Mouse (Mus musculus) heart, embryonic 11.5 days (tissue): ENCODE results near the gene Ldb3. TPM values are rescaled to one million over a fixed set of nuclear protein-coding genes. Genes with fewer than 3 reads are reported as not detected.

ENCODE experiments used
- ATAC-seq: fragments of 200-750 bp; cut with Nextera tagmentation; replicated peaks from 2 replicates; pipeline ENCODE4 v1.8.0; 2017; ENCODE audit warnings: moderate library complexity; ENCODE audit not compliant: insufficient number of reproducible peaks, low FRiP score, low TSS enrichment
- H3K27ac ChIP-seq: fragments of 300-500 bp; sonication (generic); 2 replicates; pipeline ENCODE4 v1.5.1; 2014; ENCODE audit warnings: mild to moderate bottlenecking, low read depth, low read length
- H3K27me3 ChIP-seq: fragments of 300-500 bp; sonication (generic); 2 replicates; pipeline ENCODE4 v1.6.1; 2014; ENCODE audit warnings: mild to moderate bottlenecking, low read length, mixed read lengths; ENCODE audit not compliant: control insufficient read depth, insufficient read depth
- H3K36me3 ChIP-seq: fragments of 300-500 bp; sonication (generic); 2 replicates; pipeline ENCODE4 v1.6.1; 2014; ENCODE audit warnings: mild to moderate bottlenecking, low read length, moderate library complexity, mixed read lengths; ENCODE audit not compliant: control insufficient read depth, insufficient read depth
- H3K4me1 ChIP-seq: fragments of 300-500 bp; sonication (generic); 2 replicates; pipeline ENCODE4 v1.6.1; 2014; ENCODE audit warnings: low read length; ENCODE audit not compliant: control insufficient read depth, insufficient read depth
- H3K4me2 ChIP-seq: fragments of 300-500 bp; sonication (generic); 2 replicates; pipeline ENCODE4 v1.6.1; 2014; ENCODE audit warnings: mild to moderate bottlenecking, moderate library complexity
- H3K4me3 ChIP-seq: fragments of 300-500 bp; sonication (generic); 2 replicates; pipeline ENCODE4 v1.5.1; 2014; ENCODE audit warnings: low read depth, low read length
- H3K9ac ChIP-seq: fragments of 300-500 bp; sonication (generic); 2 replicates; pipeline ENCODE4 v1.6.1; 2014; ENCODE audit warnings: mild to moderate bottlenecking, low read depth, low read length, moderate library complexity
- H3K9me3 ChIP-seq: fragments of 300-500 bp; sonication (generic); replicated peaks from 2 replicates; pipeline ENCODE4 v1.6.1; 2016; ENCODE audit warnings: low read length; ENCODE audit not compliant: control insufficient read depth
- WGBS: fragments of 180-500 bp; shearing (Covaris S2); extraction: QIAGEN DNeasy Blood & Tissue Kit; methylation state at CpG from one replicate; pipeline ENCODE4 v1.1.7; 2014; ENCODE audit not compliant: insufficient replicate concordance; 5-methylcytosine and 5-hydroxymethylcytosine counted together
- polyA plus RNA-seq: library from polyadenylated mRNA; unstranded; fragments of >200 nt; fragmentation: Nextera tagmentation; extraction: Ambion mirVana; gene quantifications from 2 replicates; pipeline ENCODE4 v1.2.1, GENCODE M21; 2014

Gene Ldb3
- polyA plus RNA-seq, 1 experiment from 2014 or later = 221 TPM

DNA sequence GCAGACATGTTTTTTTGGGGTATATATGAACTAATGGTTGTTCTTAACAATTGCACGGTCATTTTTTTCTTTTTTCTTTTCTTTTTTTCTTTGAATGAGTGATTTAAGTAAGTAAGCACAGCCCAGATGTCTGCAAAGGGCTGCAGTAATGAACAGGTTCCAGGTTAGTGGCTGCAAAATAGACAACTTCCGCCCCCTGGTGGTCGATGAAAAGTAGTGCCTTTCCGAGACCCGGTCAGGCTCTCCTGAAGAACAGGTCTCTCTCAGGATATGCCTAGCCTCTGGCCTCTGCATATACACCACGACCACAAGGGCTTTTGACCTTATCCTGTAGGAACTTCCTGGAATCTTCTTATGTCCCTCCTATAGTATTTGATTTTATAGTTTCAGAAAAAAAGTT is 18.2 kb downstream of the Ldb3 start:
- Histone ChIP-seq H3K9ac (0 out of 2 replicates have a peak overlapping the region, but pooled peaks have one; percentile 56), H3K36me3 (peaks cover 7% of the 10 kb centered on the region), H3K4me2 (peak overlapping the region; percentile 54), H3K9me3 (no peaks in the 10 kb centered on the region), H3K4me3 (no peak overlapping the region), H3K4me1 (peaks cover 68% of the 10 kb centered on the region), H3K27ac (peak overlapping the region; percentile 54; the same call in 1 of the 2 replicates), H3K27me3 (no peaks in the 10 kb centered on the region)
- ATAC-seq = peak; percentile 25; the same call in 1 of the 2 replicates
- 2% methylated on average over 6 of the region's 6 CpGs for WGBS

- Histone ChIP-seq H3K27ac (peak overlapping the region; percentile 54), H3K4me2 (peak overlapping the region; percentile 54), H3K4me1 (peaks cover 74% of the 10 kb centered on the region), H3K9ac (peak overlapping the region; percentile 56), H3K27me3 (no peaks in the 10 kb centered on the region), H3K9me3 (no peaks in the 10 kb centered on the region), H3K36me3 (peaks cover 2% of the 10 kb centered on the region), H3K4me3 (peak overlapping the region; percentile 18; the same call in 1 of the 2 replicates)
- no peak for ATAC-seq
- WGBS = 19% methylated on average over 27 of the region's 27 CpGs
Measured at GRCm38 (mm10) chr14:34569534-34570194, 18.8 kb downstream of the Ldb3 start.

GRCm38 (mm10) chr14:34568626-34569025 is 19.9 kb downstream of the Ldb3 start:
- Histone ChIP-seq H3K27me3 (no peaks in the 10 kb centered on the region), H3K27ac (peak overlapping the region; percentile 32), H3K9ac (0 out of 2 replicates have a peak overlapping the region, but pooled peaks have one; percentile 56), H3K4me2 (no peak overlapping the region), H3K9me3 (no peaks in the 10 kb centered on the region), H3K36me3 (peaks cover 2% of the 10 kb centered on the region; the same call in 1 of the 2 replicates), H3K4me1 (peaks cover 70% of the 10 kb centered on the region), H3K4me3 (no peak overlapping the region)
- no peak for ATAC-seq
- WGBS = 59% methylated on average over 4 of the region's 4 CpGs

- no peak overlapping the region for H3K27ac ChIP-seq
- H3K4me1 ChIP-seq = peaks cover 66% of the 10 kb centered on the region
- no peak overlapping the region for H3K4me2 ChIP-seq
- no peak overlapping the region for H3K4me3 ChIP-seq
- no peak for ATAC-seq
- peaks cover 2% of the 10 kb centered on the region; the same call in 1 of the 2 replicates for H3K36me3 ChIP-seq
- no peaks in the 10 kb centered on the region for H3K9me3 ChIP-seq
- H3K9ac ChIP-seq = no peak overlapping the region
- H3K27me3 ChIP-seq = no peaks in the 10 kb centered on the region
- WGBS = 34% methylated on average over 5 of the region's 5 CpGs
Measured at GRCm38 (mm10) chr14:34567697-34568096, 20.8 kb downstream of the Ldb3 start.

DNA sequence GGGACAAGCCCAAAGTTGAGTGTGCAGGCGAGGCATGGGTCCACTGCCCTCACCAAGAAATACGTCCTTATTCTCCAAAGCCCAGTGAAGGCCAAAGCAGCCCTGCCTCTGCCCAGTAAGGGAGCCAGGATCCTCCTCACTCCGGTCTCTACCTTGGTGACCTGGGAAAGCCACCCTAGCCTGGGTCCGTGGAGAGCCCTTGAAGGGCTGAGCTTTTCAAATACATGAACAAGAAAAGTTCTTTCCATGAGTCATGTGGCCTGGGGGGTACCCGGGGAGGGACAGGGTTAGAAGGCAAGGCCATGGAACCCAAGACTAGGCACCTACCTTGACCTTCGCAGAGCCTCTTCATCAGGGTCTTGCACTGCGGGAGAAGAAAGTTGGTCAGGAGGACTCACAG is 22.0 kb downstream of the Ldb3 start:
- ATAC-seq = no peak
- H3K4me2 ChIP-seq = no peak overlapping the region
- H3K27me3 ChIP-seq = no peaks in the 10 kb centered on the region
- H3K9ac ChIP-seq = no peak overlapping the region
- WGBS = 84% methylated on average over 7 of the region's 7 CpGs
- peaks cover 68% of the 10 kb centered on the region for H3K4me1 ChIP-seq
- H3K4me3 ChIP-seq = no peak overlapping the region
- peaks cover 2% of the 10 kb centered on the region; the same call in 1 of the 2 replicates for H3K36me3 ChIP-seq
- peak overlapping the region; percentile 12; the same call in 1 of the 2 replicates for H3K27ac ChIP-seq
- H3K9me3 ChIP-seq = no peaks in the 10 kb centered on the region

- 65% methylated on average over 17 of the region's 17 CpGs for WGBS
- no peaks in the 10 kb centered on the region for H3K27me3 ChIP-seq
- H3K9ac ChIP-seq = 0 out of 2 replicates have a peak overlapping the region, but pooled peaks have one; percentile 39
- H3K4me2 ChIP-seq = no peak overlapping the region
- H3K9me3 ChIP-seq = no peaks in the 10 kb centered on the region
- H3K36me3 ChIP-seq = peaks cover 2% of the 10 kb centered on the region; the same call in 1 of the 2 replicates
- ATAC-seq = no peak
- no peak overlapping the region for H3K4me3 ChIP-seq
- peaks cover 64% of the 10 kb centered on the region for H3K4me1 ChIP-seq
- H3K27ac ChIP-seq = 0 out of 2 replicates have a peak overlapping the region, but pooled peaks have one; percentile 41
Measured at GRCm38 (mm10) chr14:34565711-34566110, 22.8 kb downstream of the Ldb3 start.

GRCm38 (mm10) chr14:34564646-34565045 is 23.8 kb downstream of the Ldb3 start:
- WGBS = 45% methylated on average over 5 of the region's 5 CpGs
- Histone ChIP-seq H3K27ac (no peak overlapping the region), H3K9ac (no peak overlapping the region), H3K4me3 (no peak overlapping the region), H3K9me3 (no peaks in the 10 kb centered on the region), H3K4me2 (no peak overlapping the region), H3K36me3 (peaks cover 8% of the 10 kb centered on the region; the same call in 1 of the 2 replicates), H3K4me1 (peaks cover 61% of the 10 kb centered on the region), H3K27me3 (no peaks in the 10 kb centered on the region)
- no peak for ATAC-seq

DNA sequence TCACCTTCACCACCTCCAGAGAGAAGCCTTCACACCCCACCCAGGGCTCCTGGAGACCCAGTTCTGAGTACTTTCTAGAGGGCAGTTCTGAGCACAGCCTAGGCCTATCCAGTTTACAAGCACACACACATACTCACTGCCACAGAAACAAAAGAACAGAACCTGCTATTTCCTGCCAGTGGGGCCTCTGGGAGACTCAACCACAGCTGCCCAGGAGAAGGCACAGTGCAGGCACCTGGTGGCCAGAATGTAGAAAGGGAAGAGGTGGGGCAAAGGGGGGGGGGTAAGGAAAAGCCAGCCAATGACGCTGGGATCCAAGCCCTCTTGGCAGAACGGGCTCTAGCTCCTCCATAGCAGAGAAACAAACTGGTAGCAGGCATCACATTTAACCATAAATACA is 26.1 kb downstream of the Ldb3 start:
- peak overlapping the region; percentile 35; the same call in 1 of the 2 replicates for H3K27ac ChIP-seq
- no peaks in the 10 kb centered on the region for H3K9me3 ChIP-seq
- no peak overlapping the region for H3K4me2 ChIP-seq
- 16% methylated on average over 2 of the region's 2 CpGs for WGBS
- ATAC-seq = no peak
- peak overlapping the region; percentile 40; the same call in 1 of the 2 replicates for H3K9ac ChIP-seq
- peaks cover 39% of the 10 kb centered on the region for H3K4me1 ChIP-seq
- no peak overlapping the region for H3K4me3 ChIP-seq
- peaks cover 14% of the 10 kb centered on the region for H3K36me3 ChIP-seq
- no peaks in the 10 kb centered on the region for H3K27me3 ChIP-seq
